Mouse (Mus musculus): Measurements from ENCODE around the gene Wdfy2. TPM values are rescaled to one million over a fixed set of nuclear protein-coding genes. Genes with fewer than 3 reads are reported as not detected.
A peak's percentile ranks its signal among the peaks of the same experiment; 100 is the strongest.

Wdfy2 gene
- polyA plus RNA-seq, 1 experiment, result 4.8 TPM

DNA sequence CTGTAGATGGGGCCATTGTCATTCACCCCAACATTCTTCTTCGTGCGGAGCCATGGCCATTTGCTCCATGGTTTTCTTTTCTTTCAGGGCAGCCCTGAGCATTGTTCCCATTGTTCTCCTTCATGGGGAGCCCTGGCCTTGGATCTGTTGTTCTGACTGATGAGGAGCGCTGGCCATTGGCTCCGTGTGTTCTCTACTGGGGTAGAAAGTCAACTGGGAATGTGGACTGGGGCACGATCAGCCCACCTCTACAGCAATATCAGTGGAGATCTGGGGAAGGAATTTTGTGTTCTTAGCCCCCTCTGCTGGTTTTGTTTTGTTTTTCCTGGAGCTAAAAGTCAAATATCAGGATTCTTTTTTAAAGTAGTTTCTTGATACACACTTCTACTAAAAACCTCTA lies 100.2 kb downstream of the Wdfy2 start:
- no peaks in the 10 kb centered on the region for H3K79me2 ChIP-seq (ENCODE audit: control insufficient read depth, insufficient read depth)
- H3K27me3 ChIP-seq (ENCODE audit: control insufficient read depth, insufficient read depth, insufficient read length), result no peaks in the 10 kb centered on the region
- peaks cover 16% of the 10 kb centered on the region for H3K36me3 ChIP-seq (ENCODE audit: control insufficient read depth, insufficient read depth)
- H3K4me3 ChIP-seq (ENCODE audit: insufficient read depth, poor library complexity, severe bottlenecking), result no peak overlapping the region
- no peaks in the 10 kb centered on the region for H3K79me3 ChIP-seq (ENCODE audit: low read depth)
- no peak overlapping the region for H3ac ChIP-seq (ENCODE audit: control insufficient read depth, insufficient read length, low read depth)
- no peak for TF ChIP-seq USF1 (IDR thresholded peaks at IDR 0.05; ENCODE audit: low read depth)
- TF ChIP-seq MYOD1 (IDR thresholded peaks at IDR 0.05; ENCODE audit: control insufficient read depth, insufficient read length, low read depth), result no peak
- TF ChIP-seq CEBPB (IDR thresholded peaks at IDR 0.05; ENCODE audit: low read depth), result no peak
- TF ChIP-seq FOSL1 (IDR thresholded peaks at IDR 0.05; ENCODE audit: insufficient read depth, low read length, poor library complexity, severe bottlenecking), result no peak
- TF ChIP-seq MYOG (IDR thresholded peaks at IDR 0.05; ENCODE audit: control insufficient read depth, extremely low read depth, insufficient read length), result no peak
- TF ChIP-seq MAX (IDR thresholded peaks at IDR 0.05), result no peak
- no peak for TF ChIP-seq CTCF (IDR thresholded peaks at IDR 0.05; ENCODE audit: control insufficient read depth, insufficient read depth, insufficient read length)

DNA sequence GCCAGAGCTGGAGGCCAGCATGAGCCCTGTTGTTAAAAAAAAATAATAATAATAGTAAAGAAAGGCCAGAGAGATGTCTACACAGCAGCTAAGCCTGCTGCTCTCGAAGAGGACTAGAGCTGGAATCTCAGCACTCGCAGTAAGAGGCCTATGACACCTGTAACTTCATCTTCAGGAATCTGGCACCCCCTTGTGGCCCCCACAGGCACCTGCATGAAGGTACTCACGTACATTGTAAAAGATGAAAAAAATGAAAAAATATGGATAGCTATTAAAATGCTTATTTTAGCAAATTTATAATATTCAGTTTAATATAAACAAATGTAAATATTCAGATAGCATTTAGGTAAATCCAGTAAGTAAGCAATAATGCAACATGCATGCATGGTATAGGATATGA lies 102.0 kb downstream of the Wdfy2 start:
- H3K79me2 ChIP-seq (ENCODE audit: control insufficient read depth, insufficient read depth), result no peaks in the 10 kb centered on the region
- no peak overlapping the region for H3ac ChIP-seq (ENCODE audit: control insufficient read depth, insufficient read length, low read depth)
- TF ChIP-seq USF1 (IDR thresholded peaks at IDR 0.05; ENCODE audit: low read depth), result no peak
- TF ChIP-seq MYOG (IDR thresholded peaks at IDR 0.05; ENCODE audit: control insufficient read depth, extremely low read depth, insufficient read length), result no peak
- no peak for TF ChIP-seq FOSL1 (IDR thresholded peaks at IDR 0.05; ENCODE audit: insufficient read depth, low read length, poor library complexity, severe bottlenecking)
- H3K79me3 ChIP-seq (ENCODE audit: low read depth), result no peaks in the 10 kb centered on the region
- peaks cover 14% of the 10 kb centered on the region for H3K36me3 ChIP-seq (ENCODE audit: control insufficient read depth, insufficient read depth)
- no peak overlapping the region for H3K4me3 ChIP-seq (ENCODE audit: insufficient read depth, poor library complexity, severe bottlenecking)
- H3K27me3 ChIP-seq (ENCODE audit: control insufficient read depth, insufficient read depth, insufficient read length), result no peaks in the 10 kb centered on the region

DNA sequence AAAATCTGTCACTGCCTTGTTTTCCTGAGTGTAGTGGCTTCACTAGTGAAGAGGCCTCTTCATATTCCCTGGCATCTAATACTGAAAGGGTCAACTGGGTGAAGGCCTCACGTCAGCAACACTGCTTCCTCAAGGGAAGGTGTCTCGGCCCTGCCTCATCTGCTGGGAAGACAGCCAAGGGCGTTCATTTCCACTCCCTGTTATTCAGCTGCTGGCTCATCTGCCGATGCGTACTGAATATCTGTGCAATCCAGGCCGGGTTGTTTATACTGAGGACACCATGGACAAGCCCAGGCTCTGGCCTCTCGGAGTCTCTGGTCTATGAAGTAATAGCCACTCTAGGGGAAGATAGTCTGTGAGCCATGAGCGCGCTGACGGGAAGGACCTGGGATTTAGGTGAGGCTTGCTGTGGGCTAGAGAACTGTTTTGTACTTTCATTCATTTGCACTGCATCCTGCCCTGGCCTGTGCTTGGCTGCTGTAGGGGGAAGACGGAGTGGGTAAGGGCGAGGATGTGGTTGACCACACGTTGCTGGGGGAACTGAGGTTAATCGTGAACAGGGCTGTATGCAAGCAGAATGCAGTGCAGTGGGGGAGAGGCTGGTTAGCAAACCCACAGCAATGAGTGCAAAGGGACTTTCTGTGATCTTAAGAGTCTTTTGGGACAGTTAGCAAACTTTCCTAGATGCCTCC lies 103.1 kb downstream of the Wdfy2 start:
- Histone ChIP-seq H3ac (ENCODE audit: control insufficient read depth, insufficient read length, low read depth) (no peak overlapping the region), H3K4me3 (ENCODE audit: insufficient read depth, poor library complexity, severe bottlenecking) (no peak overlapping the region), H3K79me2 (ENCODE audit: control insufficient read depth, insufficient read depth) (no peaks in the 10 kb centered on the region), H3K79me3 (ENCODE audit: low read depth) (no peaks in the 10 kb centered on the region), H3K27me3 (ENCODE audit: control insufficient read depth, insufficient read depth, insufficient read length) (no peaks in the 10 kb centered on the region), H3K36me3 (ENCODE audit: control insufficient read depth, insufficient read depth) (peaks cover 11% of the 10 kb centered on the region)
- TF ChIP-seq MYOD1 (IDR thresholded peaks at IDR 0.05; ENCODE audit: control insufficient read depth, insufficient read length, low read depth) (peak; percentile 10), USF1 (IDR thresholded peaks at IDR 0.05; ENCODE audit: low read depth) (no peak), FOSL1 (IDR thresholded peaks at IDR 0.05; ENCODE audit: insufficient read depth, low read length, poor library complexity, severe bottlenecking) (no peak), CTCF (IDR thresholded peaks at IDR 0.05; ENCODE audit: control insufficient read depth, insufficient read depth, insufficient read length) (no peak), MAX (IDR thresholded peaks at IDR 0.05) (no peak), CEBPB (IDR thresholded peaks at IDR 0.05; ENCODE audit: low read depth) (peak; percentile 4), MYOG (IDR thresholded peaks at IDR 0.05; ENCODE audit: control insufficient read depth, extremely low read depth, insufficient read length) (no peak)

DNA sequence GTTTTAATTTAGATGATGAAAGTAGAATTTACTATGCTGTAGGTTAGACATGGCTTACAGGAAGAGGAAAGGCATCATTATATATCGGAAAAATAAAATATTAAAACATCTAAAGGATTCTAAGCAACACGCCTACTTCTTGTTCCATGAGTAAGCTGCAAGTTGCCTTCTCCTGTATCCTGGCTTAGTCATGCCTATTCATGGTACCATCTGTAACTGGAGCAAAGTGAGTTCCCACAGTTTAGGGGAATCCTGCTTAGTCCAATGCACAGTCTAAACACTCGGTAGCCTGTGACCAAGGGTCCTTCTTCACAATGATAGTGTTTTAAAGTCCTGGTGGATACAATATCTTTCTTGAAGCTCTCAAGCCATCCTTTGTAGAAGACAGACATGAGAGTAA lies 109.3 kb downstream of the Wdfy2 start:
- H3K79me3 ChIP-seq (ENCODE audit: low read depth), result no peaks in the 10 kb centered on the region
- H3ac ChIP-seq (ENCODE audit: control insufficient read depth, insufficient read length, low read depth), result no peak overlapping the region
- no peaks in the 10 kb centered on the region for H3K79me2 ChIP-seq (ENCODE audit: control insufficient read depth, insufficient read depth)
- H3K36me3 ChIP-seq (ENCODE audit: control insufficient read depth, insufficient read depth), result peaks cover 5% of the 10 kb centered on the region
- H3K4me3 ChIP-seq (ENCODE audit: insufficient read depth, poor library complexity, severe bottlenecking), result no peak overlapping the region
- no peak for TF ChIP-seq CEBPB (IDR thresholded peaks at IDR 0.05; ENCODE audit: low read depth)
- TF ChIP-seq MYOD1 (IDR thresholded peaks at IDR 0.05; ENCODE audit: control insufficient read depth, insufficient read length, low read depth), result no peak
- no peak for TF ChIP-seq MAX (IDR thresholded peaks at IDR 0.05)
- TF ChIP-seq MYOG (IDR thresholded peaks at IDR 0.05; ENCODE audit: control insufficient read depth, extremely low read depth, insufficient read length), result no peak
- no peak for TF ChIP-seq FOSL1 (IDR thresholded peaks at IDR 0.05; ENCODE audit: insufficient read depth, low read length, poor library complexity, severe bottlenecking)
- H3K27me3 ChIP-seq (ENCODE audit: control insufficient read depth, insufficient read depth, insufficient read length), result no peaks in the 10 kb centered on the region

DNA sequence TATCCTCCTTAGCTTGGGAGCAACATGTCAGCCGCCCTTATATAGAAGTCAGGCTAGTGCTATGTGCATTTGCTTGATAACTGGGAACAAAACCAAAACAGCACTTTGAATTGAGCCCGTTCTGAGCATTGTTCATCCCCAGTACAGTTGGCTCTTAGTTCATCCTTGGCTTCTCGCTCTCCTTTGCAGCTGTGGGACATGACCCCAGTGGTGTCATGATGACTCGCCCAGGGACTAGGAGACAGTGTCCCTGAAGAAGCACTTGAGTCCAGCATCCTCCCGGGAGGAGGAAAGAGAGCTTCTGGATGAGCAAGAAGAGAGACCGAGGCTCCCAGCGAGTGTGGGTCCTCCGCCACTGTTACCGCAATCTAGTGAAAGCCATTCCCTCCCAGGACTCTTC lies 118.6 kb downstream of the Wdfy2 start:
- no peaks in the 10 kb centered on the region for H3K79me3 ChIP-seq (ENCODE audit: low read depth)
- H3K27me3 ChIP-seq (ENCODE audit: control insufficient read depth, insufficient read depth, insufficient read length), result no peaks in the 10 kb centered on the region
- no peaks in the 10 kb centered on the region for H3K79me2 ChIP-seq (ENCODE audit: control insufficient read depth, insufficient read depth)
- H3ac ChIP-seq (ENCODE audit: control insufficient read depth, insufficient read length, low read depth), result no peak overlapping the region
- H3K36me3 ChIP-seq (ENCODE audit: control insufficient read depth, insufficient read depth), result peaks cover 36% of the 10 kb centered on the region
- TF ChIP-seq USF1 (IDR thresholded peaks at IDR 0.05; ENCODE audit: low read depth), result no peak
- no peak for TF ChIP-seq CTCF (IDR thresholded peaks at IDR 0.05; ENCODE audit: control insufficient read depth, insufficient read depth, insufficient read length)
- TF ChIP-seq MAX (IDR thresholded peaks at IDR 0.05), result no peak
- no peak for TF ChIP-seq CEBPB (IDR thresholded peaks at IDR 0.05; ENCODE audit: low read depth)
- no peak overlapping the region for H3K4me3 ChIP-seq (ENCODE audit: insufficient read depth, poor library complexity, severe bottlenecking)

DNA sequence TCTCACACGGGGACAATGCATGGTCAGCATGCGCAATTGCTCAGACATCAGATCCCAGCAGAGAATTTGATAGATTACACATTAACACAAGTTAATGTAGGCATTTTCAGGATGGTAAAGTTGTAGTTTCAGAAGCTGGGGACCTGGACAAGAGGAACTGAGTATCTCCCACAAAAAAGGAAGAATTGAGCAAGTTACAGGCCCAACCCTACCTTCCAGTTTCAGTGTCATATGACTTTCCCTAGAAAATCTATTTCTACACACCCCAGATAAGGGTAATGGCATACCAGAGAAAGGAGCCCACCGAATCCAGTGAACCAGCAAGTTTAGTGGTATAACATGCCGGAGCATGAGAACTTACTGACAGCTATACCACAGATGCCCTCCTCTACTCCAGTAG lies 126.2 kb downstream of the Wdfy2 start:
- H3K79me2 ChIP-seq (ENCODE audit: control insufficient read depth, insufficient read depth), result no peaks in the 10 kb centered on the region
- no peaks in the 10 kb centered on the region for H3K27me3 ChIP-seq (ENCODE audit: control insufficient read depth, insufficient read depth, insufficient read length)
- TF ChIP-seq MYOD1 (IDR thresholded peaks at IDR 0.05; ENCODE audit: control insufficient read depth, insufficient read length, low read depth) (no peak), MAX (IDR thresholded peaks at IDR 0.05) (no peak), USF1 (IDR thresholded peaks at IDR 0.05; ENCODE audit: low read depth) (no peak), MYOG (IDR thresholded peaks at IDR 0.05; ENCODE audit: control insufficient read depth, extremely low read depth, insufficient read length) (no peak), FOSL1 (IDR thresholded peaks at IDR 0.05; ENCODE audit: insufficient read depth, low read length, poor library complexity, severe bottlenecking) (no peak), CEBPB (IDR thresholded peaks at IDR 0.05; ENCODE audit: low read depth) (no peak), CTCF (IDR thresholded peaks at IDR 0.05; ENCODE audit: control insufficient read depth, insufficient read depth, insufficient read length) (no peak)
- H3K36me3 ChIP-seq (ENCODE audit: control insufficient read depth, insufficient read depth), result peaks cover 3% of the 10 kb centered on the region
- H3K4me3 ChIP-seq (ENCODE audit: insufficient read depth, poor library complexity, severe bottlenecking), result no peak overlapping the region
- no peak overlapping the region for H3ac ChIP-seq (ENCODE audit: control insufficient read depth, insufficient read length, low read depth)
- H3K79me3 ChIP-seq (ENCODE audit: low read depth), result no peaks in the 10 kb centered on the region
